Mouse (Mus musculus): ENCODE data around the gene Nudt11.
A peak's percentile ranks its signal among the peaks of the same experiment; 100 is the strongest.
"Not testable (repeated sequence)": the region's sequence is repeated elsewhere in the genome, so short reads cannot be mapped to it uniquely, and the experiment has no call there.

The Nudt11 gene

DNA sequence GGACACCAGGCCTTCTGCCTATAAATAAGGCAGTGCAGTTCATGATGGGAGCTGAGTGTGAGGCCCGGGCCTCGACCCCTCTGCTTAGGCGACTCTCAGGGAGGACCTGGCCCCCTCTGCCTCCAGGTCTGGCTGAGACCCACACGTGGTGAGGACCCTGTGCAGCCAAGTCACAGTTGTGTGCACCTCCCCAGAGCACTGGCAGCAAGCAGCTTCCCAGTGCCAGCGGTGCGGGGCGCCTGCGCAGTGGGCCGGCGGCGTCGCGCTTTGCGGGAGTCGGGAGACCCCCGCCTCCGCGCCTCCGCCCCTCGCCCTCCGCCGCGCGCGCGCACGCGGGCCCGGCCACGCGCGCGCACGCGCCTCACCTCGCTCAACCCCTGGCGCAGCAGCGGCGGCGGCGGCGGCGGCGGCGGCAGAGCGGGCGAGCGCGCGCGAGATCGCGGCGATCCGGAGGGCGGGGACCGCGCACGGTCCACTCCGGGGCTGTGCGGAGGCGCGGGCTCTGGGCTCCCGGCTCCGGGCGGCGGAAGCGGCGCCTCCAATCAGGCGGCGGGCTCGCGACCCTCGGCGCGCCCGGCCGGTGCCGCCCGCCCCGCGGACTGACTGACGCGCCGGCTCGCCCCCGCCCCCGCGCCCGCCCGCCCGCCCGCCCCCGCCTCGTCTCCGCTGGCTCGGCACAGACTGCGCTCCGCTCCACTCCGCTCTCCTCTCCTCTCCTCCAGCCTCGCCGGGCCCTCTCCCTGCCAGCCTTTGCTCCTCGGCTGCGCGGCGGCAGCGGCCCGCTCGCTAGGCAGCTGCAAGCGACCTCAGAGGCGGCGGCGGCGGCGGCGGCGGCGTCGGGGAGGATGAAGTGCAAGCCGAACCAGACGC, at the start of gene Nudt11:
Nudt11 (plus strand) TSS at position 388 of the 870 bp plus-strand sequence.
- peak; percentile 20 for DNase-seq

DNA sequence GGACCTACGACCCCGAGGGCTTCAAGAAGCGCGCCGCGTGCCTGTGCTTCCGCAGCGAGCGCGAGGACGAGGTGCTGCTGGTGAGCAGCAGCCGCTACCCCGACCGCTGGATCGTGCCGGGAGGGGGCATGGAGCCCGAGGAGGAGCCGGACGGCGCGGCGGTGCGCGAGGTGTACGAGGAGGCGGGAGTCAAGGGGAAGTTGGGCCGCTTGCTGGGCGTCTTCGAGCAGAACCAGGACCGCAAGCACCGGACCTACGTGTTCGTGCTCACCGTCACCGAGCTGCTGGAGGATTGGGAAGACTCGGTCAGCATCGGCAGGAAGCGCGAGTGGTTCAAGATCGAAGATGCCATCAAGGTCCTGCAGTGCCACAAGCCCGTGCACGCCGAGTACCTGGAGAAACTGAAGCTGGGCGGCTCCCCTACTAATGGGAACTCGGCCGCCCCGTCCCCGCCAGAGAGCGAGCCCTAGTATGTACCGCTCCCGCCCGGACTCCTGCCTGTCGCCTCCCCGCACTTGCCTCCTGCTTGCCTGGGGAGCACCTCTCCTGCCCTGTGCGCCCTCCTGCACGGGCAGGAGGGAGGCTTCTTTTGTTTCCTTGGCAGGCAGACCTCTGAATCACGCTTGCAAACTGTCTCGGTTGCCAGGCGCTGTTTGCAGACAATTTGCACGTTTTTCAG, 822 bp downstream of the Nudt11 start:
- not testable (repeated sequence) for DNase-seq

DNA sequence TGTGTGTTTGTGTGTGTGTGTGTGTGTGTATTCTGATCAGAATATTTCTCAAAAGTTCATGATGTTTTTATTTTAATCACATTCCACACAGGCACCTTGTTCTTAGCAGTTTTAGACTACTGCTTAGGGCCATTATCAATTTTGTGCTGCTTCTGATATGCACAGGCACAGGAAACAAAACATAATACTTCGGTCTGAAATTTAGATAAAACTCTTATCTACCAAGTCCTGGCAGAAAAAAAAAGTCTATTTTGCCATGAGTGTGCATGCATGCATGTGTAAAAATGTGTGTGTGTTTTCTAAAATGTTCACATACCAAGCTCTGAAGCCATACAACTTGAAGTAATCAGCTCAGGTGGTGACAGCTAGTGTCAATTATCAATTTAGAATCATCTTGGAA, 14.3 kb downstream of the Nudt11 start:
- DNase-seq = no peak

DNA sequence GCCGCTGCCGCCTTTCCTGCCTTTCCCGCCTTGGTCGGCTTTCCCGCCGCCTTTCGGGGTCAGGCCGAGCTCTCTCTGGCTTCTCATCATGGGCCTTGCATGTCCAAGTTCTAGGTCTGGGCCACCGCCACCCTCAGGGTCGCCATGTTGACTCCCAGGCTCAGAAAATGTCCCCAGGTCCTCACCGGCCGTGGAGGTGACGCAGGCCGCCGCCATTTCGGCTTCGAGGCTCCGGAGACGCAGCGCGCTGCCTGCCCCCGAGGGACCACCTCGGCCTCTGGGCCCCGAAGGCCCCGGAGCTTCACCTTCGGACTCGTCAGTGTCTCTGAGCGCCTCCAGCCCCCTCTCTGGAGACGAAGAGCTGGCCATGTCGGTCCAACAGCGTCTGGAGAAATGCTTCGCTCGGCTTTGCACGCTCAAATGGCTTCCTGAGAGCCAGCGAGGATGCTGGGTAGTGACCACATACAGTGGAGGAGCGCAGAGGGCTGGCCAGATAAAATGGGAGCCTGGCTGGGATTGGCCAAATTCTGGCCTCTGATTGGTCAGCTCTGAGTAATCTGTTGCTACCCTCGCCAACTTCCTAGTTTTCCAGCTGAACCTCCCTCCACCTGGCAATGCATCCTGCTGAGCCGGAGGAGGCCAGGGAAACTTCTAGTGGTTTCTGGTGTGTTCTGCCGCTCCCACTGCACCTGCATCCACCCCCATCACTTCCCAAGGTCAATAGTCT, 35.9 kb downstream of the Nudt11 start, which contains the start of gene AU022751:
AU022751 (minus strand) TSS at position 466 of the 727 bp plus-strand sequence.
- no peak for DNase-seq

- DNase-seq = no peak
Measured at GRCm38 (mm10) chrX:6091547-6091946, 44.3 kb downstream of the Nudt11 start.

DNA sequence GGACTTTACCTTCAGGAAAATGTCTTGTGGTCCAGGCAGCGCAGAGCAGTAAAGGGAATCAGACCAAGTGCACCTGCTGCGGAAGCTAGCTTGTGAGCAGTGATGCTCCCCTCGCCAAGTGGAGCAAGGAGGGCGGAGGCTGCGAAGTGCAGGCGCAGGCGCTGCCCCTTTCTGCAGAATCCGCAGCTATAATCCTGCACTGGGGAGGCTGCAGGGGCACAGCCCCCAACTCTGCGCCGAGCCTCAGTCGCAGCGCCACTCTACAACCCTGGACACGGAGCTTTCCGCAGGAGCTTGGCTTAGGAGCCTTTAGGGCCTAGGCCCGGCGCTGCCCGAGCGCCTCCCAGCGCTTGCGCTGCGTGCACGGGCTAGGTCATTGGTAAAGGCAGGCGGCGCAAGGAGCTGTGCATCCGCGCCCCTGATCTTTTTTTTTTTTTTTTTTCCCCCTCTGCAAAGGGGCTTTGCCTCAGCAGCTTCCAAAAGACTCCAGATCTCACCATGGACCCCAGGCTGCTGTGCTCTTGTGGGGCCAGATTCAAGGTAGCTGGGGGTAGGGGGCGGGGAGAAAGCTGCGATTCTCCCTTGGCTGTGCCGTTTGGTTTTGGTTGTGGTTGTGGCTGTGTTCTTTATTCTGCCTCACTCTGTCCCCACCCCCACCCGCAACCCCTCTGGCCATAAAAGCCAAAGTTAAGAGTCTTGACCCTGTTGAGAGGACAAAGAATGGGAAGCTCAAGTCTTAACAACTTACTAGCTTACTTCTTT, 44.9 kb downstream of the Nudt11 start:
- peak; percentile 2 for DNase-seq

Measured in kidney, postnatal 14 days (tissue).